Mouse (Mus musculus): ENCODE data around the gene Csnk2a1.
"Not testable (repeated sequence)": the region's sequence is repeated elsewhere in the genome, so short reads cannot be mapped to it uniquely, and the experiment has no call there.

The Csnk2a1 gene

DNA sequence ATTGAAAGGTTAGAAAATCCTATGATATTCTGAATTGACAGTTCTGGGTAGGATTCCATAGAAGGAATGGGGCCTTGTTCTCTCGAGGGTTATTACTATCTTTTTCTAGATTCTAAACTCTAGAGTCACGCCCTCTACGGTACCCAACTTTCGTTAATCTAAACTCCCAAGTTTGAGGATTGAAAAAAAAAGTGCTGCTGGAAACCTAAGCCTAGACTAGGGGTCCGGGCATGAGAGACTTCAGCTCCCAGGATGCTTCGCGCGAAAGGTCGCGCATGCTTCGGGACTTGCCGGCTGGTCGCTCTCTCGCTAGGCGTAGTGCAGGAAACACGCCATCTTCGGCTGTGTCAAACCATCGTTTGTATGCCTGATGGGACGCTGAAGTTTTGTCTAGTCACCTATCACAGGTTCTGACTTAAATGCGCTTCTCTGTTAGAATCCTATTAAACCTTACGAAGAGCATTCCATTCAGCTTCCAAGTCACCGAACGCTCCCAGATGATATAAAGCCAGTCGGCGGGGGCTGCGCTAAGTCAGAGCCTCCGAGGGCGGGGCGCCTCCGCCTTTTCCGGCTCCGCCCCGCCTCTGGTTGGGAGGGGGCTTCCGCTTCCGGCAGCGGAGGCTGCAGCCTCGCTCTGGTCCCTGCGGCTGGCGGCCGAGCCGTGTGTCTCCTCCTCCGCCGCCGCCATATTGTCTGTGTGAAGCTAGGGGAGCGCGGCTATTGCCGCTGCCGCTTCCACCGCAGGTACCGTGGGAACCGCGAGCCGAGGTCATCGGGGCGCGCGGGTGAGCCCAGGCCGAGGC, at the start of gene Csnk2a1:
Gene Csnk2a1 (plus strand): TSS at position 592 of the 803 bp plus-strand sequence.
- peak; percentile 85 to 88 for DNase-seq (ENCODE audit: low spot score in 2 of 2)

DNA sequence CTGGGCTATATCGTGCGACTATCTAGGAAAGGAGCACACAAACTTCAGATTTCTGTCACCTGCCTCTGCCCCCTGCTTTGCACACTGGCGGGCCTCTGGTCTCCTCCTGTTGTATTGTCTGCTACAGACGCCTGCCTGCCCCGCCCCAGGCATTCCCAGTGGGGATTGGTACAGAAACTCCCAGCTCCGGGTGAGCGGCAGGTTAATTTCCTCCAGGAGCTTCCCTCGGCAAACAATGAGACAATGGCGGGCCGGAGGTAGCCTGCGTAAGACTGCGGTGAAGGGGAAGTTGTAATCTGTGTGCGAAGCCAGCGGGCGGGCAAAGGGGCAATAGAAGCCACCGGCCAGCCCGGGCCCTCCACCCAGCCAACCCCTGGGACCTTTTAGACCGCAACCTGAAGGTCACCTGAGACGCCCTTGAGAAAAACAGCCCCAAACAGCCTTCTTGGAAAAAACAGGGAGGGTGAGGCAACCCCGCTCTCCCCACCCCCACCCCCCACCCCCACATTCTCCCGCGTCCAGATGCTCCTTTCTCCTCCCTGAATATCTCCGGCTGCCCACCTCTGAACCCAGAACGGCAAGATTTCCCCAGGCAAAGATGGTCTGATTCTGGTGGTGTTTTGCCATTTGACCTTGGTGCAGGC, 49.4 kb upstream of the Csnk2a1 start:
- no peak for DNase-seq (ENCODE audit: low spot score in 2 of 2)

DNA sequence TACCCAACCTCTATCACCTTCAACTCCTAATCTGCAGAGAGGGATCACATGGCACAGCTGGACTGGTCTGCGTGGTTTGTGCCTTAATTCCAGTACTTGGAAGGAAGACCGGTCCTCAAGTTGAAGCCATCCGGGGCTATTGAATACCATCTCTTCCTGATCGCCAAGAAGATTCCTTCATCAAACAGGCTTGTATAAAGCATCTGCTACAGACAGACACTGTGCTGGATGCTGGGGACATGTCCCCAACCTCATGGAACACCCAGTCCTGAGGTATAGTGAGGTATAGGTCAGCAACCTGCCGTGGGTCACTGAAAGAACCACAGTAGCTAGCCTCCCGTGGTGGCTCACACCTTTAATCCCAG, 48.9 kb upstream of the Csnk2a1 start:
- DNase-seq (ENCODE audit: low spot score in 2 of 2) = no peak

DNA sequence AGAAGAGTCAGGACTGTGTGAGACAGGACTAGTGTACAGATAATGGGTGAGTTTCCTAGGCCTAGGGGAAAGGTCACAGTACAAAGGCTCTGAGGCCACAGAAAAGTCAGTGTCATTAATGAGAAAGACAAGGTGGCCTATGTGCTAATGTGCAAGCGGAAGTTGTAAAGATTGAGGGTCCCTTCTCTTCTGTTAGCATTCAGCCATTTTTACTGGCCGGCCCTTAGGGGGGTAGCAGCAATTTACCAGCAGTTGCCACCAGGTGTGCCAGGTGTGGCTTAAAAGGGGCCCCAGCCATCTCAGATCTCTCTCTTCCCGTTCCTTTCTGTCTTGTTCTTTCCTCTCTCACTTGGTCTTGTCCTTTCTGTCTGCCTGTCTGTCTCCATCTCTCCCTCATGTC, 48.3 kb upstream of the Csnk2a1 start:
- no peak for DNase-seq (ENCODE audit: low spot score in 2 of 2)

DNA sequence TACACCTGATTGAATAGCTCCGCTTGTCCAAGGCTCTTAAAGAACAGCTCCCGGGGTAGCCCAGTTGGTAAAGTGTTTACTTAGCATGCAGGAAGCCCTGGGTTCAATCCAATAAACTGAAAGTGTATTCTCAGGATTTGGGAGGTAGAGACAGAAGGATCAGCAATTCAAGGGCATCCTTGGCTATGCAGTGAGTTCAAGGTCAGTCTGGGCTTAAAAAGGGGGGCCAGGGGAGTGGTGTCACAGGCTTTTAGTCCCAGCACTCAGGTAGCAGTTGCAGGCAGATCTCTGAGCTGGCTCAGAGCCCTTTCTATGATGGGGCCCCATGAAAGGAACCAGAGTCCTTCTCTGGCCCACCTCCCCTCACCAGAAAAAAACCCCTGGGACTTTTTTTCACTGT, 47.3 kb upstream of the Csnk2a1 start:
- no peak for DNase-seq (ENCODE audit: low spot score in 2 of 2)

DNA sequence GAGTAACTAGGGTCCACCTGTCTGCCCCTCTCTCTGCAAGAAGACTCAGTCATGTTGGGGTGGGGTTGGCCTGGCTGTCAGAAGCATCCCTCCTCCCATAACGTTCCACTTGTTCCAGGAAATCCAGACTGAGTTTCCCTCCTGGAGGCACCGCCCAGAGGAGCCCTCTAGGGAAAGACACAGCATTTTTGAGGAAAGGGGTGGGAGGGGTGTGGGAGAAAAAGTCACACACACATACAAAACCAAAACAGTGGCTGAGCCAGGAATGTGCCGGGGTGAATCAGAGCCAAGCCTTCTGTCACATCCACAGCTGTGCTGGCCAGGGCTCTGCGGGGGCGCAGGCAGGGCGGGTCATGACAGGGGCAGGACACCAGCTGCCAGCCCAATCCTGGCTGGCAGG, 46.3 kb upstream of the Csnk2a1 start:
- peak; percentile 12 to 48 for DNase-seq (ENCODE audit: low spot score in 2 of 2)

DNA sequence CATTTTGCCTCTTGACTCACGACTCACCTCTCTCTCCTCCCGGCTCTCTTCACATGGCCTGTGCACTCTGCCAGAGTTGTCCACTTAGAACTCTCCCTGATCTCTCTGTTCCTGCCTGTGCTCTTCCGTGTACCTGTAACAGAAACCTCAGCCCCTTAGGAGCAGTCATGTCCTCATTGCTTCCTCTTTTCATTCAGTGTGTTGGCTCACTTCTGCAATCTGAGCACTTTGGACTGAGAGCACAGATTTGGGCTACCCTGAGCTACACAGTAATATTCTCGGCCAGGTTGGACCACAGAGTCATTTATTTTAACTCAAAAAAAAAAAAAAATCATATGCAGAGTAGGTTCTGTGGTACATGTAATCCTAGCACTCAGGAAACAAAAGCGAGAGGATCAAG, 39.5 kb upstream of the Csnk2a1 start:
- no peak for DNase-seq (ENCODE audit: low spot score in 2 of 2)

DNA sequence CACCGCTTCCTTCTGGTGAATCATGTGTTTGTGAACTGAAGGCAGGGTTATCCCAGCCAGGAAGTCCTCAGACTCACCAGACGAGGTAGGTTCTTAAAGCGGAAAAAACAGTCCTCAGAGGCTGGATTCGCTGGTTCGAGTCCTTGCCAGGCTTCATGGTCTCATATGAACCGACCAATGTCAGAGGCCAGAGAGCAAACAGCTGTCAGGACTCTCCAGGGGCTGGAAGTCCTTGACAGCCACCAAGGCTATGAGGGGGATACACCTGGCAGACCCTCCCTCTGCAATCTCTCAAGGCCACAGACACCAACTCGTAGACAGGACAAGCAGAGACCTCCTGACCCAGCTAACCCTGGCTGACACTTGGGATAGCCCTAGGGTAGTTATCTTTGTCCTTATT, 37.4 kb upstream of the Csnk2a1 start:
- DNase-seq (ENCODE audit: low spot score in 2 of 2) = no peak

DNA sequence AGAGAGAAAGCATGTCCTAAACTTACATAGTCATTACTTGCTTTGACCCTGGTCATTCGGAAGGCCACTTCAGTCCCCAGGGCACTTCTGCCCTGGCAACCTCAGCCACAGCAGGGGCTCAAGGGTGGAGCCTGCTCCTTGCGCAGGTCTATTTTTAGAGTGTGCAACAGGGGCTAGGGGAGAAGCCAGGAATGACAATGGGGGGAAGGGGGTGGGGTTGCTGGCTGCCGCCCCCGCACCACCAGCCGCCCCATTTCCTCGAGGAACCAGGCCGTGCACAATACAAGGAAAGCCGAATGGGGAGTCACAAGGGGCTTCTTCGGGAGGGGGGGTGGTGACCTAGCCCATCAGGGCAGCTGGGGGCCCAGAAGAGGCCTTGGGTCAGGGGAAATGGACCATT, 37.0 kb upstream of the Csnk2a1 start:
- DNase-seq (ENCODE audit: low spot score in 2 of 2) = no peak

DNA sequence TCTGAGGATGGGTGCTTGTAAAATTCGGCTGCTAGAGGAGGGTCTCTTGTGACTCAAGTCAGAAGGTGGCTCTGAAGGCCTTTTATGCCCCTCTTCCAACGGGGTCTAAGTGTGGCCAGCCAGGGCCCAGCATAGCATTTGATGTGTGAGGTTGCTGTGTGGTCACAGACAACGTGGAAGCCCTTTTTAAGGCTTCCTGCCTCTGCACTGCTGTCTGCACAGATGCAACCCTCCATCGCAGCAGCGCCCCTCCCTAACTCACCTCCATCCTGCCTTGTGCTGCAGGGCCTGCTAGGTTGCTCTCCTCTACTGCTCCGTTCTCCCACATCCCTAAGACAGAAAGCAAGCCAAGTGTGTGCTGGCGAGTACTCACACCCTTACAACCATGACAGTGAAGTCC, 36.5 kb upstream of the Csnk2a1 start:
- no peak for DNase-seq (ENCODE audit: low spot score in 2 of 2)

DNA sequence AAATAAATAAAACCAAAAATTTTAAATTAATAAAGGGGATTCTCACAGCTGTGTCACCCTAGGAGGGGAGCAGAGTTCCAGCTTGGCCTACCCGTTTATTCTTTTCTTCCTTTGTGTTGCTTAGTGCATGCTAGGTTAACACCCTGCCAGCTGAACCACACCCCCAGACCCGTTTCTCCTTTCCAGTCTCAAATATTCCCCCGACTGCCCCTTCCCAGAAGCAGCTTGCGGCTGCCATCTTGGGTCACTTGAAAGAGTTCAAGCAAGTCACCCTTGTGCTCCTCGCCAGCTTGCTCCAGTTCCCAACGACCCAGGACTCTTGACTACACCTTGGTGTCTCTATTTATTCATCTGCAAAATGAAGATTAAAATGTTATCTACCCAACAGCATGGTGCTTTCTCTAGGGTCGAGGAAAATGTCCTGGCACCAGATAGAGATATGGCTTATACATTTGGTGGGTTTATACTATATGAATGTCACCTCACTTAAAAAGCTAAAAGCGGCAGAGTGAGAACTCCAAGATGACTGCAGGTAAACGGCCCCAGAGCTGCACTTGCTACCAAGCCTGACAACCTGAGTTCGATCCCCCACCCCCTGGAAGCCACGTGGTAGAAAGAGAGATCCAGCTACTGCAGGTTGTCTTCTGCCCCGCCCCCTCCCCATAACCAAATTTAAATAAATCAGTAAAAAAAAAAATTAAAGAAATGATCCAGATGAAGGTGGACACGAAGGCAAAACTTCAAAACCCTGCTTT, 33.9 kb upstream of the Csnk2a1 start:
- DNase-seq (ENCODE audit: low spot score in 2 of 2) = no peak

DNA sequence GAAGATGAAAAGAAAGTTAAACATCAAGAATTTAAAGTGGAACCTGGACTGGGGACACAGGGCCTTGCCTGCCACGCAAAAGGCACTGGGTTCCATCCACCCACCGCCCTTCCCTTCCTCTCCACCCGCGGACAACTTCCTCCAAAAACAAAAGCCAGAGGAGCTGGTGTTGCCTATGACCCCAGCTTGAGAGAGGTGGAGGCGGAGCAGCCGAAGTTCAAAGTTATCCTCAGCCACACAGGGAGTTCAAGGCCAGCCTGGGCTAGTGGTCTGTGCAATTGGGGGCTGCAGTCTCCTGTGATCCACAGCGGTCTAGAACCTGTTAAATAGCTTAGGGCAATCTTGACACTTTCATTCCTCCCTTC, 33.3 kb upstream of the Csnk2a1 start:
- DNase-seq (ENCODE audit: low spot score in 2 of 2) = no peak

DNA sequence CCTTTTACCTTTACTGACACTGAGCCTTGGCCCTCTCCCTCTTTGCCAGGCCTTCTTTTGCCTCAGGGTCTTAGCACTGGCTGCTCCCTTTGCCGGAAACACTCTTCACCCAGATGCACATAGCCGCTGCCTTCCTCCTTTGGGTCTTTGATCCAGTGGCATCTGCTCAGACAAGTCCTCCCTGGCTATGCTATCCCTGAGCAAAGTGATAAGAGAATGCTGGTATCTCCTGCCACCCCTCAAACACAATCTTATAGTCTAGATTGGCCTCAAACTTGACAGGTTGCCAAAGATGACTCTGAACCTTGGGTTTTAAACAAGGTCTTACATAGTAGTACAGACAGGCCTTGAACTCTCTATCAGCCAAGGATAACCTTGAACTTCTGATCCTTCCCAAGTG, 32.1 kb upstream of the Csnk2a1 start:
- DNase-seq (ENCODE audit: low spot score in 2 of 2) = no peak

DNA sequence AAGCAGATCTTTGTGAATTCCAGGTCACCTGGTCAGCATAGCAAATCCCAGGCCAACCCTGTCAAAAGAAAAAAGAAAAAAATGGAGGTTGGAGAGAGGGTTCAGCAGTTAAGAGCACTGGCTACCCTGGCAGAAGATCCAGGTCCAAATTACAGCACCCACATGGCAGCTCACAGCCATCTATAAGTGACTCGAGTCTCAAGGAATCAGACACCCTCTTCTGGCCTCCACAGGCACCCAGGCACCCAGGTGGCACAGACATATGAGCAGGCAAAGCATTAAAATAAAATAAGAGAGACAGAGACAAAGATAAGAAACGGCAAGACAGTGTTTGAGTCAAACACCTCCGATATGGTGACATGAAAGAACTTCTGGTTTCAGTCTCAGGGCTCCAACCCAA, 29.7 kb upstream of the Csnk2a1 start:
- no peak for DNase-seq (ENCODE audit: low spot score in 2 of 2)

DNA sequence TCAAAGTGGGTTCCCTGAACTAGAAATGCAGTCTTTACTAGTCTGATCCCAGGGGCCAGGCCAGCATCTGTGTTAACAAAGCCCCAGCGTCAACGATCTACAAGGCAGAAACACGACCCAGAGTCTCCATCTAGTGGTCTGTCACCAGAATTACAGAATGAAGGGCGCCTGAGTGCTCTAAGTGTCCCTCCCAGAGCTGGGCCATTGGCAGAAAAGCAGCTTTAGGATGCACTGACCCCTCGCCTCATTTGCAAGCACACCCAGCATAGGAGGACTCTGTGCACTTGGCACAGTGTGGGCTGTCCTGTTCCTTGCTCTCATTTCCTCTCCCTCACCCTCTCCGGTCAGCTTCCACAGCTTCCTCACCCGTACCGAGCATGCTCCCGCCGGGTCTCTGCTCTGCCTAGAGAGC, 29.3 kb upstream of the Csnk2a1 start:
- DNase-seq (ENCODE audit: low spot score in 2 of 2) = peak; percentile 23 to 25

DNA sequence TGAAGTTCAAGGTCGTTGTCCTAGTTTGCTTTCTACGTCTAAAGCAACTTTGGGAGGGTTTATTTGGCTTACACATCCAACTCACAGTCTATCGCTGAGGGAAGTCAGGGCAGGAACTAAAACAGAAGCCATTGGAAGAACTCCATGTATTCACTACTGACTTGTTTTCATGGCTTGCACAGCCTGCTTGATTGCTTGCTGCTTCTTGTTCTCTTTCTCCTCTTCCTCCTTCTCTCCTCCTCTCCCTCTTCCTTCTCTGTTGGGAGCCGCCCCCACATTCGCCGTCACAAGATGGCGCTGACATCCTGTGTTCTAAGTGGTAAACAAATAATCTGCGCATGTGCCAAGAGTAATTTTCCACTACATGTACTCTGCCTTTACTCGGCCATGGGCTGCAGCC, 20.5 kb upstream of the Csnk2a1 start:
- not testable (repeated sequence) for DNase-seq (ENCODE audit: low spot score in 2 of 2)

DNA sequence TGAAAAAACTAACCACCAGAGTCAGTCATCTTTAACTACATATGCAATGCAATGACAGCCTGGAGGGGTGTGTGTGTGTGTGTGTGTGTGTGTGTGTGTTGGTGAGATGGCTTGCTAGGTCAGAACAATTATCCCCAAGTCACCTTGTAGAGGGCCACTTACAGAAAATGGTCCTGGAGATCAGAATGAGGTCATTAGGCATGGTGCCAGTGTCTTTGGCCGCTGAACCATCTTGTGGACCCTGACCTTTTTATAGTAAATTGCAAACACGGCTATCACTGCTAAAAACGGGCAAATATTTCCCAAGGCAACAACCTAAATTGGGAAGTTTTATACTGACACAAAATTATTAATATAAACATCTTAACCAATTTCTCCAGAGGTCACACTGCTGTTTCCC, 14.8 kb upstream of the Csnk2a1 start:
- no peak for DNase-seq (ENCODE audit: low spot score in 2 of 2)

DNA sequence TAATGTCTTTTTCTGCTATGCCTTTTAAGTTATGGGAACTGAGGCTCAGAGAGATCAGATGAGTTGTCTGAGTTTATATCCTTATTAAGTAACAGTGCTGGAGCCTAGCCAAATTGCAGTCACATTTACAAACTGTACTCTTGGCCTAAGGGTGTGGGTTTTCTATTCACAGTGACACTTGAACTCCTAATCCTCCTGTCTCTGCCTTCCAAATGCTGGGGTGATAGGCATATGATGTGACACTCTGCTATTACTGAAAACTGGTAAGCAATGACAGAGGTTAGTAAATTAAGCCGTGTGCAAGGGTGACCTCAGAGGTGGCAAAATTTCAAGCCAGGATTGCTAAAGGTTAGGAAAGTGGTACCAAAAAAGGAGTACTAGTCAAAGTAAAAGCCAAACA, 9.7 kb upstream of the Csnk2a1 start:
- no peak for DNase-seq (ENCODE audit: low spot score in 2 of 2)

DNA sequence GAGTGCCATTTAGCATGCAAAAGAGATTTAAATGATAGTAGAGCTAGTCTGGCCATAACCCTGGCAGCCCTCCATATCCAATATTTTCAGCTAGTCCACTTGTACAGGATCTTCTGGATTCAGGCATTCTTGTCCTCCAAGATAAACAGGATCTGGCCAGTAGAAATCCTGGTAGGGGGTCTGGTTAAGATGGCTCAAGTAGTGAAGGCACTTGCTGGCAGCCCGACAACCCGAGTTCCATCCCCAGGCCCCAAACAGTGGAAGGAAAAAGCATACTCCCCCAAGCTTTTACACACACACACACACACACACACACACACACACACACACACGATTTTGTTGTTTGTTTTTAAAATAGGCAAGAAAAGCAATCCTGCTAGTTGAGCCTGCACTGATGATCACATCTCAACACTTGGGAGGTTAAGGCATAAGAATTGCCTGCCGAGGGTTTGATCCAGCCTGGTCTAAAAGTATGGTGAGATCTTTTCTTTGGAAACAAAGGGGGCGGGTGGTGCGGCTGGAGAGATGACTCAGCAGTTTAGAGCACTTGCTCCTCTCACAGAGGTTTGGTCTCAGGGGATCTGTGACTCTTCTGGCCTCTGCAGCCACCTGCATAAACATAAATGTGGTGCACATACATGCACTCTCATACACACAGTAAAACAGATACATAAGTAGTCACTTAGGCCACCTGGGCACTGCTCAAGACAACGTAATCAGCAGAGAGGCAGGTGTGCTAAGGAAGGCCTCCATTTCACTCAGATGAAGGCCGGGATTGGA, 2.9 kb upstream of the Csnk2a1 start:
- no peak for DNase-seq (ENCODE audit: low spot score in 2 of 2)

DNA sequence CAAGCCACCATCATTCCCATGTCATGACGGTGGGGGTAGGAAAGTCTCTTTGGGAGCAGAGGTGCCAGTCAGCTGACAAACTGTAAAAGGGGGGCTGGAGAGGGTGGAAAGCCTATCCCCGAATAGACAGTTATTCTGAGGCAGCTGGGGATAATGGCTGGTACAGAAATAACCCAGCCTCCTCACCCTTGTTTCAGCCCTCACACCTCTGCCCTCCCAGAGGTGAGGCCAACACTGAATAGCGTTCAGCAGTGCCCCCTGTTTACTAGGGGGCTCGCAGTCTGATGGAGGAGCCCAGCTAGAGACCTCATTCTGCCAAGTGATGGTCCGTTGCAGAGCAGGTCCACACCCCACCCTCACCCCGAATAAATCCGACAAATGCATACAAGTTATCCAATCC, 1.1 kb upstream of the Csnk2a1 start:
- no peak for DNase-seq (ENCODE audit: low spot score in 2 of 2)

DNA sequence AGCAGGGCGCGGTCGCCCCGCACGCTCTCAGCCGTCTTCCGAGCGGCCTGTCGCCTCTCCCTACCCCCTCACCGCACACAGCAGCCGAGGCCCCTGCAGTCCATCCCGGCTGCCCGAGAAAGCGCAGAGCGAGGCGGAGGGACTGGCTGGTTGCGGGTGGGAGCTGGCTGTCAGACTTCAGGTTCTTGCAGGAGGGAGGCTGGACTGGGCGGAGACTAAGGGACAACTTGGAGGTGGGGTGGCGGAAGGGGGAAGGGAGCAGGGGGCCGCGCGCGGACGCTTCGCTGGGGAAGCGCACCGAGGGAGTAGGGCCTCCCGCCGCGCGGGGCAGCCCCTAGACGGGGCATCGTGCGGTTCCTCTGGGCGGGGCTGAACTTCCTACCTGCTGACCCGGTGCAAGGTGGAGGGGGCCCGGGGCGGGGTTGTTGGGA, 427 bp downstream of the Csnk2a1 start:
- DNase-seq (ENCODE audit: low spot score in 2 of 2) = peak; percentile 47 to 72

DNA sequence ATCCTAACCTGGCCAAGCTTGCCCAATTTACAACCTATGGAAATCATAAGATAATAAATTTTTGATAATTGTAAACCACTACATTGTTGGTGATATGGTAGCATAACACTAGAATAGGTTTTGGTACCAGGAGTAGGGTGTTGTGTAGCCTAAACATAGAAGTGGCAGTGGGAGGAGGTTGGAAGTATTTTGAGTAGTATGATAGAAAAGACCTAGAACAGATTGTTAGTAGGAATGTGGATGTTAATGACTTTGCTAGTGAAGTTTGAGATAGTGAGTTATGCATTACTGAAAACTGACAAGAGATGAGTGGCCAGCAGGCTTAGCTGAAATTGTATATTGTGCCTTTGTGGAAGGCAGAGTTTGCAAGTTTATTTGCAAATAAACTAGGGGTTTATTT, 3.4 kb downstream of the Csnk2a1 start:
- DNase-seq (ENCODE audit: low spot score in 2 of 2) = no peak
